Mouse (Mus musculus): ENCODE measurements around the gene Vtn. TPM values are rescaled to one million over a fixed set of nuclear protein-coding genes. Genes with fewer than 3 reads are reported as not detected.

Gene Vtn
- polyA plus RNA-seq (2015; fragmentation: Nextera tagmentation; extraction: Ambion mirVana) = 0.39 and 1.8 TPM in 2 replicates

DNA sequence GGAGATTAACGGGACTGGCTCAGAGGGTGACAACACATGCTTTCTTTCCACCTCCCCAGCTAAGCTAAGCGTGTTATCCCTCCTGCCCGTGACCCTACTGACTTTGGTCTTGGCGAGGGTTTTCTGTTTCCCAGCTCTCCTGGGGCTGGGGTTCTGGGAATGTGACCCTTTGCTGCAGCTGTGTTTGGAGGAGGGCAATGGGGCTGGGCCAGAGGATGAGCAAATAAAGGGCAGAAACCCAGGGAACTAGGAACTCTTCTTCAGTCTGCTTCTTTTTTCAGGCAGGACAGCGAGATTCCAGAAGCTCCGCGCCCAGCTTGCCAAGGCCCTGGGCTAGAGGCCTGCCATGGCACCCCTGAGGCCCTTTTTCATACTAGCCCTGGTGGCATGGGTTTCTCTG lies at the start of gene Vtn:
Gene Vtn (plus strand): TSS at position 88 of the 400 bp plus-strand sequence.
- no peak within 1 kb of the TSS; the same call in 1 of the 2 replicates for H3K27ac ChIP-seq
- no peaks in the 10 kb centered on the region for H3K36me3 ChIP-seq
- WGBS = 66% methylated on average over 7 of the region's 7 CpGs
- H3K4me3 ChIP-seq = peak within 1 kb of the TSS; percentile 61
- no peaks in the 10 kb centered on the region for H3K9me3 ChIP-seq
- H3K4me2 ChIP-seq (replicated peaks) = peak within 1 kb of the TSS; percentile 99
- peaks cover 69% of the 10 kb centered on the region for H3K27me3 ChIP-seq
- peaks cover 13% of the 10 kb centered on the region for H3K4me1 ChIP-seq
- no peak for ATAC-seq (ENCODE audit: low FRiP score, low read depth)
- H3K9ac ChIP-seq = peak within 1 kb of the TSS; percentile 63

DNA sequence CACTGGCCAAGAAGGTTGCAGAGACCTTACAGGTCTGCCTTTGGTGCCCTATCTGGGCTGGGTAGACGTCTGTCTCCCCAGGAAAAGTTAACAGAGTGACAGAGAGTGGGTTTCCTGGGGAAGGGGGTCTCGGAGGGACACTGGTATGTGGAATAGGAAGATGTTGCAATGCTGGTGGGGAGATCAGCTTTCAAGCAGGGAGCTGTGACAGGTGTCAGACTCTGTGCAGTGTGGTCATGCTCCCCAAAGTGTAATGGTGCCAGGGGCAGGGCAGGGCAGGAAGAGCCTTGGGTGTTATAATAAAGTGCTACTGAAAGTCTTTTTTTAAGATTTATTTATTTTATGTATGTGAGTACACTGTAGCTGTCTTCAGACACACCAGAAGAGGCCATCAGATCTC lies 48.6 kb upstream of the Vtn start:
- Histone ChIP-seq H3K9me3 (no peaks in the 10 kb centered on the region), H3K4me2 (replicated peaks) (no peak overlapping the region), H3K9ac (no peak overlapping the region), H3K4me3 (no peak overlapping the region), H3K27ac (no peak overlapping the region), H3K36me3 (no peaks in the 10 kb centered on the region), H3K27me3 (no peaks in the 10 kb centered on the region), H3K4me1 (no peaks in the 10 kb centered on the region)
- WGBS = 54% methylated on average over 2 of the region's 2 CpGs
- ATAC-seq (ENCODE audit: low FRiP score, low read depth) = no peak

DNA sequence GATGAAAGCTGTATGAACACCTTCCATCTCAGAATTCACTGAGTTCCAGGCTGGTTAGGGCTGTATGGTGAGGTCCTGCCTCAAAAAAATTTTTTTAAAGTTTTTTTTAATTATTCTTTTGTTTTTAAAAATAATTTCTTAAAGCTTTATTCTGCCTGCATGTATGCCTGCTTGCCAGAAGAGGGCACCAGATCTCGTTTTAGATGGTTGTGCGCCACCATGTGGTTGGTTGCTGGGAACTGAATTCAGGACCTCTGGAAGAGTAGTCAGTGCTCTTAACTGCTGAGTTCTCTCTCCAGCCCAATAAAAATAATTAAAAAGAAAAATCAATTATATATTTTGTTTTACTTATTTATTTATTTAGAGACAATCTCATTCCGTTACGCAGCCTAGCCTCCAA lies 45.2 kb upstream of the Vtn start:
- Histone ChIP-seq H3K36me3 (no peaks in the 10 kb centered on the region), H3K27me3 (no peaks in the 10 kb centered on the region), H3K9ac (no peak overlapping the region), H3K4me3 (no peak overlapping the region), H3K9me3 (no peaks in the 10 kb centered on the region), H3K27ac (no peak overlapping the region), H3K4me1 (no peaks in the 10 kb centered on the region), H3K4me2 (replicated peaks) (no peak overlapping the region)
- 14% methylated on average over 4 of the region's 4 CpGs for WGBS
- no peak for ATAC-seq (ENCODE audit: low FRiP score, low read depth)

DNA sequence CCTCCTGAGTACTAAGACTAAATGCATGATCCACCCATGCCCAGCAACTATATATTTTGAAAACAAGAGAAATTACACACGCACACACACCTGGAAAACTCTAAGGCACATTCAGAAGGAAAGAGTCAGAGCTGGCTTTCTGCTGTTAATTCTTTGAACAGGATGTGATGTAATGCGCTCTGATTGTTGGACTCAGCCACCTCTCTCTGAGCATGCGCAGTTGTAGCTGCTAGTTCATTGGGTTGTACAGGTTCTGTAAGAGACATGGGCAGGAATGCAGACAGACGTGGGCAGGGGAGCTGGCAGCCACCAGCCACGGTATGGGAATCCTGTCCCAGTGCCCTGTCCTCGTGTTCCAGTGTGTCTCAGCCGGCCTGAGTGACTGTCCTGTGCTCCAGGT lies 44.6 kb upstream of the Vtn start:
- Histone ChIP-seq H3K27me3 (no peaks in the 10 kb centered on the region), H3K4me3 (no peak overlapping the region), H3K4me2 (replicated peaks) (no peak overlapping the region), H3K27ac (no peak overlapping the region), H3K9ac (no peak overlapping the region), H3K4me1 (no peaks in the 10 kb centered on the region), H3K36me3 (no peaks in the 10 kb centered on the region), H3K9me3 (no peaks in the 10 kb centered on the region)
- 65% methylated on average over 7 of the region's 7 CpGs for WGBS
- ATAC-seq (ENCODE audit: low FRiP score, low read depth) = no peak

DNA sequence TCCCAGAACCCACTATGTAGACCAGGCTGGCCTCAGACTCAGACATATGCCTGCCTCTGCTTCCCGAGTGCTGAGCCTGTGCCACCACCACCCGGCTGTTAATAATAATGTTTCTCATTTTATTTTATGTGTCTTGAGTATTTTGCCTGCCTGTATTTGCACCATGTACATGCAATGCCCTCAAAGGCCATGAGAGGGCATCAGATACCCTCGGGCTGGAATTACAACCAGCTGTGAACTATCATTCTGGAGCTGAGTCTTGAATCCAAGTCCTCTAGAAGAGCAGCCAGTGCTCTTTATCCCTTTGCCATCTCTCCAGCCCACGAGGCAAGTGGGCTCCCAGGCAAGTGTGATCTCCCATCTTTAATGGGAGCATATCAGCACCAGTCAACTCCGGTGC lies 43.6 kb upstream of the Vtn start:
- no peak for ATAC-seq (ENCODE audit: low FRiP score, low read depth)
- Histone ChIP-seq H3K9ac (no peak overlapping the region), H3K9me3 (no peaks in the 10 kb centered on the region), H3K27ac (no peak overlapping the region), H3K4me2 (replicated peaks) (no peak overlapping the region), H3K4me1 (no peaks in the 10 kb centered on the region), H3K36me3 (no peaks in the 10 kb centered on the region), H3K4me3 (no peak overlapping the region), H3K27me3 (no peaks in the 10 kb centered on the region)
- 31% methylated on average over 5 of the region's 5 CpGs for WGBS

DNA sequence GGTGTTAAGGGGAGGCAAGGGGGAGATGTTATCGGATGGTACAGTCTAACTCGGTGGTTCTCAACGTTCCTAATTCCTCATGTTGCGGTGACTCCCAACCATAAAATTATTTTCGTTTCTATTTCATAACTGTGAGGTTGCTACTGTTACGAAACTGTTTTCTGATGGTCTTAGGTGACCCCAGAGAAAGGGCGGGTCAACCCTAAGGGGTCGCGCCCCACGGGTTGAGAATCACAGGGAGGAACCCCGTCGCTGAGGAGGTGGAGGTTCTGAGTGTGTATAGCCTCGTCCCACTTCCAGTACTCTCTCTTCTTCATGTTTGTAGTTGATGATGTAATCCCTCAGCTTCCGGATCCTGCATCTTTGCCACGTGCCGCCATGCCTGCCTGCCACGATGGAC lies 40.2 kb upstream of the Vtn start:
- no peak overlapping the region for H3K4me2 ChIP-seq (replicated peaks)
- WGBS = 81% methylated on average over 17 of the region's 17 CpGs
- no peaks in the 10 kb centered on the region for H3K36me3 ChIP-seq
- no peak for ATAC-seq (ENCODE audit: low FRiP score, low read depth)
- no peak overlapping the region for H3K27ac ChIP-seq
- no peaks in the 10 kb centered on the region for H3K27me3 ChIP-seq
- no peak overlapping the region for H3K9ac ChIP-seq
- H3K4me3 ChIP-seq = no peak overlapping the region
- H3K9me3 ChIP-seq = no peaks in the 10 kb centered on the region
- 0 out of 2 replicates have a peak, but pooled peaks cover 2% of the 10 kb centered on the region for H3K4me1 ChIP-seq

DNA sequence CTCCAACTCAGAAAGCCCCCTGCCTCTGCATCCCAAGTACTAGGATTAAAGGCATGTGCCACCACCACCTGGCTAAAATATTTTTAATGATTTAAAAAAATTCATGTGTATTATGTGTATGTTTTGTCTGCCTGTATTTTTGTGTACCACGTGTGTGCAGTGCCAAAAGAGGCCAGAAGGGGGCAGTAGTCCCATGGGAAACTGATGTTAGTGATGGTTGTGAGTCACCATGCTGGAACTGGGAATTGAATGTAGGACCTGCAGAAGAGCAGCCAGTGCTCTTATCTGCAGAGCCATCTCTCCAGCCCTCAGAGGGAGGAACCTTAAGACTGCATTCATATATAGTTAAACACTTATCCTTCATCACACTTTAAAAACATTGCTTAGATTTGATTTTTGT lies 37.0 kb upstream of the Vtn start:
- no peaks in the 10 kb centered on the region for H3K36me3 ChIP-seq
- H3K9me3 ChIP-seq = no peaks in the 10 kb centered on the region
- ATAC-seq (ENCODE audit: low FRiP score, low read depth) = no peak

DNA sequence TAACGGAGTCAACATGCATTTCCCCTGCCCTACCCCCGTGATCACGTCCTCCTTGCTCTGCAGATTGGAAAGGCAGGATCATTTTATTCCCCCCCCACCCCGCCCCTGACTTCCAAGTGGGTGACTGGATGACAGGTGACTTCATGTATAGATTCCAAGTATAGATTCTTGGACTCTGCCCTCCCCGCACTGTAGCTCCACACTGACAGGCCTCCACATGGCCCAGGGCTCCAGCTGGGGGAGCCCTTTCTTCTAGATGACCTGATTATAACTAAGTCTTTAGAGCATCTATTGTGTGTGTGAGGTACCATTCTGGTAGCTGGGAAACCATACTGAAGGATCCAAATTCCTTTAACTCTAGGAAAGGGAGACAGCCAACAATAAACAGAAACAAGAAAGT lies 36.2 kb upstream of the Vtn start:
- WGBS = 70% methylated on average over 5 of the region's 5 CpGs
- no peak overlapping the region for H3K9ac ChIP-seq
- H3K27ac ChIP-seq = no peak overlapping the region
- no peaks in the 10 kb centered on the region for H3K27me3 ChIP-seq
- peaks cover 24% of the 10 kb centered on the region for H3K4me1 ChIP-seq
- H3K36me3 ChIP-seq = no peaks in the 10 kb centered on the region
- no peaks in the 10 kb centered on the region for H3K9me3 ChIP-seq
- ATAC-seq (ENCODE audit: low FRiP score, low read depth) = no peak
- H3K4me3 ChIP-seq = no peak overlapping the region
- no peak overlapping the region for H3K4me2 ChIP-seq (replicated peaks)

More for the DNA sequence above, 37.0 kb upstream of the Vtn start:
- Histone ChIP-seq H3K4me1 (peaks cover 19% of the 10 kb centered on the region), H3K27me3 (no peaks in the 10 kb centered on the region), H3K4me2 (replicated peaks) (no peak overlapping the region), H3K9ac (no peak overlapping the region), H3K4me3 (no peak overlapping the region), H3K27ac (no peak overlapping the region)
- WGBS = 71% methylated on average over 1 of the region's 1 CpGs

DNA sequence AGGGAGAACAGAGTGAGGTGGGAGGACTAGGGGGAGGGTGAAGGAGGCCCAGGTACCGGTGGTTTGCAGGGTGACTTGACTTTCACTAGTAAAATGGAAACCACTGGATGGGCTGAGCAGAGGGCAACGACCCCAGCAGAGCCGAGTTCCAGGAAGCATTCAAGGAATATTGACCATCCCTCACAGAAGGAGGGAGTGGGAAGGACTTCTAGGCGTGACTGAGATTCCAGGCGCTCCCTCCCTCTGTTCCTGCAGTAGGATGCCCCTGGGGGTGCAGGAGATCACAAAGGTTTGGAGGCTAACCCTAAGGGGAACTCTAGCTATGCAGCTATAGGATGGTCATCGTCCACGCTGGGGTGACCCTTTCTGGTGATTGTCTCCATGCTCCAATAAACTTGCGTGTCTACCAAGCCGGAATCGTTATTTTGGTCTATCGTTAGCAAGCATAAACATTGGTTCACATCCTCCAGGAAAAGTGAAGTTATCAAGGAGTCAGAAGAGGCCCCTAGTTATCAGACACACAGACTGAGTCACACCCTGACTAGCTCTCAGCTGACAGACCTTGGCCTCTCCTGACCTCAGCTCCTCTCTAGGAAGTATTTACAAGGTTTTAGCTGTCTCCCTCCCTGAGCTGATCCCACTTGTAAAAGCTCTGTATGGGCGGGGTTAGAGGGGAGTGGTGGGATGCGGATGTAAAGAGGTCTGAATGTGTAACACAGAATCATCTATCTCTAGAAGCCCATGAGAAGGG lies 35.4 kb upstream of the Vtn start:
- Histone ChIP-seq H3K4me3 (no peak overlapping the region), H3K9ac (no peak overlapping the region), H3K4me2 (replicated peaks) (no peak overlapping the region), H3K9me3 (no peaks in the 10 kb centered on the region), H3K27ac (no peak overlapping the region), H3K36me3 (no peaks in the 10 kb centered on the region; the same call in 1 of the 2 replicates), H3K4me1 (peaks cover 26% of the 10 kb centered on the region), H3K27me3 (no peaks in the 10 kb centered on the region)
- ATAC-seq (ENCODE audit: low FRiP score, low read depth) = no peak
- WGBS = 52% methylated on average over 13 of the region's 13 CpGs

DNA sequence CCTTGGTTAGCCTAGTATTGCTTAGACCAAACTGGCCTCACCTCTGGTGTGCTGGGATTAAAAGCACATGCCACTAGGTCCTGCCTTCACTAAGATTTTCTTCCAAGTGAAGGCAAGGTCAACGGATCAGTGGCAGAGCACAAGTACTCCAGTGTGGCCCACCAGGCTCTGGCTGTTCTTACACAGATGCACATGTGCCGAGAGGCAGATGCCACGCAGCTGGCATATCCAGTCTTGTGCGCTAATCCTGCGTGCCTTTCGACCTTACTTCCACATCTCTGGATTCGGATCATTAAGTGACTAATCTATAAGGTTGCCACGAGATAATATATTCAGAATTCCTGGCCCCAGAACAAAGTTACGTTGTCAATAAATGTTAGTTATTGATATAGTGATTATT lies 33.8 kb upstream of the Vtn start:
- H3K4me3 ChIP-seq = peak overlapping the region; percentile 78
- 34% methylated on average over 9 of the region's 9 CpGs for WGBS
- peak overlapping the region; percentile 83 for H3K4me2 ChIP-seq (replicated peaks)
- peaks cover 26% of the 10 kb centered on the region for H3K4me1 ChIP-seq
- ATAC-seq (ENCODE audit: low FRiP score, low read depth) = no peak
- no peaks in the 10 kb centered on the region for H3K27me3 ChIP-seq
- peaks cover 4% of the 10 kb centered on the region; the same call in 1 of the 2 replicates for H3K36me3 ChIP-seq
- no peaks in the 10 kb centered on the region for H3K9me3 ChIP-seq
- peak overlapping the region; percentile 98 for H3K27ac ChIP-seq
- peak overlapping the region; percentile 91 for H3K9ac ChIP-seq

DNA sequence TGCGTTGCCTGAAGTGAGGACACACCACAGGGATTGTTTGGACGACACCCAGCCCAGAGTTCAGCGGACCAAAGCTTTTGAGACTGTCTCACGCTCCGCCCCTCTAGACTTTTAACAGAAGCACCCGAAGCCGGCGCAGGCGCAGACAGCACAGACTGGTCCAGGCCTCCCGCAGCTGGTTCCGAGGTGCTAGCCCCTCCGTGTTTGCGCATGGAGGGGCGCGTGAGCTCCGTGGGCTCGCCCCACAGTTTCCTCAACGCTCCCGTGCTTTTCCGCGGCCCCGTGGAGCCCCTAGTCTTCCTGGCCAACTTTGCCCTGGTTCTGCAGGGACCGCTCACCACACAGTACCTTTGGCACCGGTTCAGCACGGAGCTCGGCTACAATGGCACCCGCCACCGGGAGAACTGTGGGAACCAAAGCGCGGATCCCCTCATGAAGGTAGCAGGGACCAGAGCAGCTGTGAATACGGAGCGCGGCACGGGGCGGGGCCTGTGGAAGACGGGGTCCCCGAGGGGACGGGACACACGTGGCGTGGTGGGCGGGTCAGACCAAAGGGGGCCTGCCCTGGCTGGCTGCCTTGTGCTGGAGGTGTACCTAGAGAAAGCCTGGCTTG lies 33.2 kb upstream of the Vtn start, which contains the start of gene Slc46a1:
Gene Slc46a1 (plus strand): TSS at position 130 of the 613 bp plus-strand sequence.
- ATAC-seq (ENCODE audit: low FRiP score, low read depth) = peak; percentile 98
- Histone ChIP-seq H3K4me2 (replicated peaks) (peak within 1 kb of the TSS; percentile 83), H3K36me3 (peaks cover 7% of the 10 kb centered on the region; the same call in 1 of the 2 replicates), H3K9ac (peak within 1 kb of the TSS; percentile 91), H3K4me1 (peaks cover 26% of the 10 kb centered on the region), H3K4me3 (peak within 1 kb of the TSS; percentile 78), H3K27me3 (no peaks in the 10 kb centered on the region), H3K27ac (peak within 1 kb of the TSS; percentile 98), H3K9me3 (no peaks in the 10 kb centered on the region)
- under 1% methylated on average over 41 of the region's 41 CpGs for WGBS

DNA sequence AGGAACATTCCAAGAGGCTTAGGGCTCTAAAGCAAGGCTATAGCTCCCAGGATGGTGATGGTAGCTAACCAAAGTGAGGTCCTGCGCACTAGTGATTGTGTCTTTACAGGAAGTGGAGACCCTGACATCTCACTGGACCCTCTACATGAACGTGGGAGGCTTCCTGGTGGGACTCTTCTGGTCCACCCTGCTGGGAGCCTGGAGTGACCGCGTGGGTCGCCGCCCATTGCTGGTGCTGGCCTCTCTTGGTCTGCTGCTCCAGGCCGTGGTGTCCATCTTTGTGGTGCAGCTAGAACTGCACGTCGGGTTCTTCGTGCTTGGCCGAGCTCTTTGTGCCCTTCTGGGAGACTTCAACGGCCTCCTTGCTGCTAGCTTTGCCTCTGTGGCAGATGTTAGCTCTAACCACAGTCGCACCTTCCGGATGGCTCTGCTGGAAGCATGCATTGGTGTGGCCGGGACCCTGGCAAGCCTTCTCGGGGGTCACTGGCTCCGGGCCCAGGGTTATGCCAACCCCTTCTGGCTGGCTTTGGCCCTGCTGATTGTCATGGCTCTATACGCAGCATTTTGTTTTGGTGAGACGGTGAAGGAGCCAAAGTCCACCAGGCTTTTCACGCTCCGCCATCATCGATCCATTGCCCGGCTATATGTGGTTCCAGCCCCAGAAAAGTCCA lies 32.5 kb upstream of the Vtn start:
- H3K9ac ChIP-seq = peak overlapping the region; percentile 91
- H3K27me3 ChIP-seq = no peaks in the 10 kb centered on the region
- peaks cover 11% of the 10 kb centered on the region for H3K36me3 ChIP-seq
- no peaks in the 10 kb centered on the region for H3K9me3 ChIP-seq
- peak overlapping the region; percentile 83 for H3K4me2 ChIP-seq (replicated peaks)
- H3K4me3 ChIP-seq = peak overlapping the region; percentile 78
- 73% methylated on average over 23 of the region's 23 CpGs for WGBS
- H3K4me1 ChIP-seq = peaks cover 26% of the 10 kb centered on the region
- ATAC-seq (ENCODE audit: low FRiP score, low read depth) = no peak
- H3K27ac ChIP-seq = peak overlapping the region; percentile 98
